Comparison of ENCODE assay signal across 19 mouse cellular contexts in genomic region chr4:97991395-97991794, GRCm38 (mm10).
DNase-seq lines count a peak whose midpoint lies in the region; ATAC-seq and TF ChIP-seq lines count a peak whose summit lies in the region.
"Had no signal": no experiment of that assay in that cellular context is flagged by ENCODE, and none has a peak within 500 bp of the region (broad histone marks: within the 10 kb centered on the region; RNA-seq: fewer than 3 reads in every experiment).

No protein-coding gene starts in this region.

- intact Hi-C loops in heart, postnatal 25 days (cut with DNase I): no loop called here

- H3K27me3 ChIP-seq in forebrain, embryonic 14.5 days (replicated peaks; ENCODE audit: control insufficient read depth, insufficient read depth, low read length): no peaks in the 10 kb centered on the region
- H3K27me3 ChIP-seq in forebrain, embryonic 12.5 days: no peaks in the 10 kb centered on the region
- no peaks in the 10 kb centered on the region for H3K27me3 ChIP-seq in heart, embryonic 13.5 days (replicated peaks)
- H3K27me3 ChIP-seq in heart, postnatal 0 days (ENCODE audit: control insufficient read depth, insufficient read depth, low read length): no peaks in the 10 kb centered on the region
- no peaks in the 10 kb centered on the region for H3K27me3 ChIP-seq in lung, postnatal 0 days (replicated peaks; ENCODE audit: insufficient read depth, low read length)
- H3K27me3 ChIP-seq: embryonic facial prominence, embryonic 13.5 days; forebrain, embryonic 13.5 days; hindbrain, embryonic 15.5 days had no signal

- H3K9me3 ChIP-seq in forebrain, embryonic 14.5 days (replicated peaks; ENCODE audit: control insufficient read depth, low read length): no peaks in the 10 kb centered on the region
- H3K9me3 ChIP-seq in forebrain, embryonic 12.5 days: no peaks in the 10 kb centered on the region
- H3K9me3 ChIP-seq in heart, embryonic 13.5 days: no peaks in the 10 kb centered on the region
- H3K9me3 ChIP-seq in heart, postnatal 0 days (replicated peaks; ENCODE audit: control insufficient read depth, low read length): no peaks in the 10 kb centered on the region
- no peaks in the 10 kb centered on the region for H3K9me3 ChIP-seq in lung, postnatal 0 days (ENCODE audit: low read length)
- H3K9me3 ChIP-seq: embryonic facial prominence, embryonic 13.5 days; forebrain, embryonic 13.5 days; hindbrain, embryonic 15.5 days had no signal

- DNase-seq in forebrain, embryonic 14.5 days (ENCODE audit: low spot score): no peak
- DNase-seq in heart, adult 18-20 months: no peak
- no peak for DNase-seq in heart, postnatal 0 days (ENCODE audit: low spot score)
- no peak for DNase-seq in heart, postnatal 25 days (ENCODE audit: low spot score)
- DNase-seq in lung, postnatal 0 days (ENCODE audit: low spot score): no peak
- DNase-seq in lung, postnatal 14 days: no peak
- DNase-seq: adrenal gland, postnatal 10 days; cerebellum, adult 11 months; cerebellum, adult 8-10 months; cerebellum, postnatal 14 days; kidney, adult 8-10 months had no signal

- no peak for TF ChIP-seq CTCF in heart, postnatal 0 days (IDR thresholded peaks at IDR 0.05; ENCODE audit: low read depth)
- TF ChIP-seq CTCF in lung, postnatal 0 days (IDR thresholded peaks at IDR 0.05): no peak

- no peaks in the 10 kb centered on the region for H3K36me3 ChIP-seq in forebrain, embryonic 14.5 days (ENCODE audit: control insufficient read depth, insufficient read depth, low read length)
- 0 out of 2 replicates have a peak, but pooled peaks cover 3% of the 10 kb centered on the region for H3K36me3 ChIP-seq in forebrain, embryonic 12.5 days (replicated peaks)
- no peaks in the 10 kb centered on the region for H3K36me3 ChIP-seq in heart, embryonic 13.5 days
- no peaks in the 10 kb centered on the region for H3K36me3 ChIP-seq in heart, postnatal 0 days (replicated peaks; ENCODE audit: control insufficient read depth, insufficient read depth, low read length)
- H3K36me3 ChIP-seq in lung, postnatal 0 days (ENCODE audit: insufficient read depth, low read length): no peaks in the 10 kb centered on the region
- H3K36me3 ChIP-seq: hindbrain, embryonic 15.5 days had no signal

- no peak overlapping the region for H3K4me2 ChIP-seq in forebrain, embryonic 14.5 days (ENCODE audit: low read length)
- H3K4me2 ChIP-seq in forebrain, embryonic 12.5 days: no peak overlapping the region
- H3K4me2 ChIP-seq in heart, embryonic 13.5 days: 0 out of 2 replicates have a peak overlapping the region, but pooled peaks have one; percentile 4
- H3K4me2 ChIP-seq in heart, postnatal 0 days (ENCODE audit: low read depth, low read length): no peak overlapping the region
- no peak overlapping the region for H3K4me2 ChIP-seq in lung, postnatal 0 days (replicated peaks; ENCODE audit: low read depth, low read length)
- H3K4me2 ChIP-seq: embryonic facial prominence, embryonic 13.5 days; forebrain, embryonic 13.5 days; heart, embryonic 11.5 days; hindbrain, embryonic 15.5 days had no signal

- TF ChIP-seq EP300 in heart, postnatal 0 days (IDR thresholded peaks at IDR 0.05; ENCODE audit: low read depth): no peak
- no peak for TF ChIP-seq EP300 in lung, postnatal 0 days (IDR thresholded peaks at IDR 0.05)

- 86% methylated on average over 11 of the region's 11 CpGs for WGBS in forebrain, embryonic 14.5 days
- WGBS in forebrain, embryonic 12.5 days: 83% methylated on average over 11 of the region's 11 CpGs
- 54% methylated on average over 11 of the region's 11 CpGs for WGBS in heart, embryonic 13.5 days
- WGBS in heart, postnatal 0 days: 51% methylated on average over 11 of the region's 11 CpGs
- WGBS in lung, postnatal 0 days: 93% methylated on average over 11 of the region's 11 CpGs

- H3K4me1 ChIP-seq in forebrain, embryonic 14.5 days (ENCODE audit: control insufficient read depth, insufficient read depth, low read length): peaks cover 3% of the 10 kb centered on the region; the same call in 1 of the 2 replicates
- H3K4me1 ChIP-seq in forebrain, embryonic 12.5 days: peaks cover 15% of the 10 kb centered on the region
- peaks cover 56% of the 10 kb centered on the region for H3K4me1 ChIP-seq in heart, embryonic 13.5 days
- peaks cover 34% of the 10 kb centered on the region for H3K4me1 ChIP-seq in heart, postnatal 0 days (ENCODE audit: control insufficient read depth, insufficient read depth)
- 0 out of 2 replicates have a peak, but pooled peaks cover 3% of the 10 kb centered on the region for H3K4me1 ChIP-seq in lung, postnatal 0 days (ENCODE audit: insufficient read depth, low read depth, low read length)

- peak; percentile 23; the same call in 1 of the 2 replicates for ATAC-seq in forebrain, embryonic 14.5 days
- ATAC-seq in forebrain, embryonic 12.5 days (ENCODE audit: low FRiP score): no peak
- no peak for ATAC-seq in heart, embryonic 13.5 days (ENCODE audit: extremely low read depth, insufficient number of reproducible peaks, low FRiP score, low TSS enrichment)
- no peak for ATAC-seq in heart, postnatal 0 days (ENCODE audit: insufficient read depth, low read depth)
- no peak for ATAC-seq in lung, postnatal 0 days
- ATAC-seq: forebrain, embryonic 13.5 days; inflammation-experienced regulatory T-cells, adult 6 months; intestine, postnatal 0 days had no signal

- H3K9ac ChIP-seq in forebrain, embryonic 14.5 days (ENCODE audit: low read length): no peak overlapping the region
- no peak overlapping the region for H3K9ac ChIP-seq in forebrain, embryonic 12.5 days
- no peak overlapping the region for H3K9ac ChIP-seq in heart, embryonic 13.5 days
- no peak overlapping the region for H3K9ac ChIP-seq in heart, postnatal 0 days (replicated peaks; ENCODE audit: low read depth, low read length)
- H3K9ac ChIP-seq in lung, postnatal 0 days (replicated peaks; ENCODE audit: low read depth): no peak overlapping the region
- H3K9ac ChIP-seq: embryonic facial prominence, embryonic 13.5 days; forebrain, embryonic 13.5 days; hindbrain, embryonic 15.5 days had no signal

- H3K4me3 ChIP-seq in forebrain, embryonic 14.5 days (ENCODE audit: low read depth, low read length): no peak overlapping the region
- no peak overlapping the region for H3K4me3 ChIP-seq in forebrain, embryonic 12.5 days (replicated peaks)
- H3K4me3 ChIP-seq in heart, embryonic 13.5 days: no peak overlapping the region
- no peak overlapping the region for H3K4me3 ChIP-seq in heart, postnatal 0 days (ENCODE audit: low read depth, low read length)
- no peak overlapping the region for H3K4me3 ChIP-seq in lung, postnatal 0 days (ENCODE audit: low read depth, low read length)
- H3K4me3 ChIP-seq: embryonic facial prominence, embryonic 13.5 days; forebrain, embryonic 13.5 days; hindbrain, embryonic 15.5 days had no signal

- no peak overlapping the region for H3K27ac ChIP-seq in forebrain, embryonic 14.5 days (ENCODE audit: low read depth, low read length)
- H3K27ac ChIP-seq in forebrain, embryonic 12.5 days: no peak overlapping the region
- H3K27ac ChIP-seq in heart, embryonic 13.5 days (replicated peaks): peak overlapping the region; percentile 65; the same call in 1 of the 2 replicates
- H3K27ac ChIP-seq in heart, postnatal 0 days (ENCODE audit: low read depth): peak overlapping the region; percentile 72; the same call in 1 of the 2 replicates
- peak overlapping the region; percentile 29; the same call in 1 of the 2 replicates for H3K27ac ChIP-seq in lung, postnatal 0 days (ENCODE audit: low read length)
- H3K27ac ChIP-seq: embryonic facial prominence, embryonic 13.5 days; forebrain, embryonic 13.5 days; hindbrain, embryonic 15.5 days had no signal

Comparison
In these comparisons a context has a peak if more than half of its experiments do, and no peak if none do; other contexts are left out.
1. H3K27ac ChIP-seq: peak in heart, embryonic 13.5 days (single experiment), heart, postnatal 0 days (single experiment) and lung, postnatal 0 days (single experiment); none in forebrain, embryonic 14.5 days (single experiment) and forebrain, embryonic 12.5 days (single experiment).